Mouse (Mus musculus) left cerebral cortex, postnatal 25 days (tissue): ENCODE data around the gene Palb2. TPM values are rescaled to one million over a fixed set of nuclear protein-coding genes. Genes with fewer than 3 reads are reported as not detected.

Experiments
- total RNA-seq, 2 experiments: library from RNA; stranded (reverse); gene quantifications; 2 replicates each; pipeline ENCODE4 v1.2.3; 2021

The Palb2 gene
- total RNA-seq, 2 experiments from 2014 or later = 1.0 to 2.6 TPM

Other genes with a start within 250 kb of the Palb2 start
- 10 to 100 TPM; 39.4 to 40.9 TPM for gene Cog7, start 151.3 kb downstream of the Palb2 start, total RNA-seq
- gene Gga2, start 111.8 kb downstream of the Palb2 start, total RNA-seq = 10 to 100 TPM; 27.7 to 33.5 TPM
- gene Ubfd1, start 65.8 kb downstream of the Palb2 start, total RNA-seq = 10 to 100 TPM; 66.1 to 67.8 TPM
- 1 to 10 TPM; 8.3 to 9.0 TPM for gene Ears2, start 65.7 kb downstream of the Palb2 start, total RNA-seq
- gene Ndufab1, start 31.1 kb downstream of the Palb2 start, total RNA-seq = 100 to 1,000 TPM; 258 to 307 TPM
- 100 to 1,000 TPM in 1 of 2 experiments, 10 to 100 TPM in 1; 99.1 to 105 TPM for gene Dctn5, start 56 bp upstream of the Palb2 start, total RNA-seq
- 1 to 10 TPM; 1.4 to 2.2 TPM for gene Plk1, start 26.5 kb upstream of the Palb2 start, total RNA-seq
- under 1 TPM; 0.25 to 0.44 TPM for gene Ern2, start 53.2 kb upstream of the Palb2 start, total RNA-seq
- gene Chp2, start 86.5 kb upstream of the Palb2 start, total RNA-seq = 1 to 10 TPM; 3.3 to 4.0 TPM
- gene Prkcb, start 155.8 kb upstream of the Palb2 start, total RNA-seq = 1,000 to 10,000 TPM; 1,042 to 1,074 TPM